Mouse (Mus musculus) kidney, adult 2 months (tissue): ENCODE measurements around the gene Clpb. TPM values are rescaled to one million over a fixed set of nuclear protein-coding genes. Genes with fewer than 3 reads are reported as not detected.

Source experiments
- DNase-seq: peaks from one replicate; pipeline ENCODE4 v3.0.0; 2021
- H3K27ac ChIP-seq: fragments of 200-500 bp; 2 replicates; pipeline ENCODE4 v1.5.1; 2012; ENCODE audit warnings: low read depth, low read length, control low read depth, inconsistent platforms; ENCODE audit not compliant: insufficient read depth
- H3K27me3 ChIP-seq: fragments of 200-500 bp; replicated peaks from 2 replicates; pipeline ENCODE4 v1.6.1; 2012; ENCODE audit warnings: mild to moderate bottlenecking, moderate library complexity, low read length, inconsistent platforms; ENCODE audit not compliant: control insufficient read depth, insufficient read depth
- H3K36me3 ChIP-seq: fragments of 200-500 bp; 2 replicates; pipeline ENCODE4 v1.6.1; 2012; ENCODE audit warnings: mild to moderate bottlenecking, moderate library complexity, low read length, inconsistent platforms; ENCODE audit not compliant: control insufficient read depth, insufficient read depth
- H3K4me1 ChIP-seq: fragments of 200-500 bp; 2 replicates; pipeline ENCODE4 v1.6.1; 2011; ENCODE audit warnings: low read length; ENCODE audit not compliant: control insufficient read depth, insufficient read depth
- H3K4me3 ChIP-seq: fragments of 200-500 bp; 2 replicates; pipeline ENCODE4 v1.5.1; 2011; ENCODE audit warnings: mild to moderate bottlenecking, low read depth, low read length, control low read depth; ENCODE audit not compliant: insufficient read depth
- CTCF ChIP-seq: fragments of 200-500 bp; conservative IDR thresholded peaks from 2 replicates; pipeline ENCODE4 v1.5.1; 2011; ENCODE audit warnings: low read depth, mild to moderate bottlenecking, control low read depth, low read length, moderate library complexity, mixed read lengths; ENCODE audit not compliant: insufficient read depth, insufficient read length
- POLR2A ChIP-seq: fragments of 200-500 bp; IDR thresholded peaks from one replicate; pipeline ENCODE4 v1.6.1; 2011; ENCODE audit warnings: low read depth, low read length, control low read depth
- WGBS: fragments of 180-500 bp; shearing (Covaris S2); methylation state at CpG from one replicate; pipeline ENCODE4 v1.1.7; 2018; 5-methylcytosine and 5-hydroxymethylcytosine counted together
- polyA plus RNA-seq: library from polyadenylated mRNA; depleted of rRNA; stranded (reverse); fragments of >200 nt; gene quantifications from 2 replicates; pipeline ENCODE4 v1.2.3, GENCODE M21; 2012

Gene Clpb
- polyA plus RNA-seq, 1 experiment = 84.9 TPM

DNA sequence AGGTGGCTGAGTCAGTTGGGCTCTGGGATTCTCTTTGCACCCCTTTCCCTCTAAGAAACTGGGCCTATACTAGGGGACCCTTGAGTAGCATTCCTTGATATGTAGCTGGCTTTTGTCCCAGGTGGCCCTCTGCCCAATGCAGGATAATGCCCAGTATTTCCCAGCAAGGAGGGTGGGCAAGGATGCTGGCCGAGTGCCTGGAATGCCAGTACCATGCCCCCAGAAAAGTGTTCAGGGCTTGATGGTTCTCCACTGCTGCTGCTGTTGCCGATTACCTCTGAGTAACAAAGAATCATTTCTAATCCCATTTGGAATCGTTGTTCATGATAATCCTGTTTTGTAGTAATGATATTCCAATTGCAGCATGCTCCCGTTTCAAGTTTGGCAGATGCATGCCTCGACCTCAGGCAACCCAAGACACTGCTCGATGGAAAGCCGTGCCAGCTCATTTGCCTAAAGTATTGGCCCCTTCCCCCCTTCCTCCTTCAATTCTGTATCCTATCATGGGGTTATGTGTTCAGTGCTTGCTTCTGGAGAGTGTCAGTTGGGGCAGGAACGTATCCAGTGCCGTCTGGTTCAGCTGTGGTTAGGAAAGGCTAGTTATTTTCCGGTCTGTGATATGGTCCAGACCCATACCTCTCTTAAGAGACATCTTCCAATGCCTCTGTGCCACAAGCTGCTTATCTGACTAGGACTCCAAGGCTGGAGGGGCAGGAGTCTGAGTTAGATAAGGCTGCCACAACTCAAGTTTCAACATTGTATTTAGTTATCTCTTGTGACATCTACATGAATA, 33.7 kb downstream of the Clpb start:
- no peak for DNase-seq
- H3K36me3 ChIP-seq = no peaks in the 10 kb centered on the region
- no peak overlapping the region for H3K4me3 ChIP-seq
- TF ChIP-seq POLR2A (no peak), CTCF (no peak)
- no peaks in the 10 kb centered on the region for H3K4me1 ChIP-seq
- WGBS = 70% methylated on average over 10 of the region's 10 CpGs
- H3K27me3 ChIP-seq = no peaks in the 10 kb centered on the region
- H3K27ac ChIP-seq = no peak overlapping the region

DNA sequence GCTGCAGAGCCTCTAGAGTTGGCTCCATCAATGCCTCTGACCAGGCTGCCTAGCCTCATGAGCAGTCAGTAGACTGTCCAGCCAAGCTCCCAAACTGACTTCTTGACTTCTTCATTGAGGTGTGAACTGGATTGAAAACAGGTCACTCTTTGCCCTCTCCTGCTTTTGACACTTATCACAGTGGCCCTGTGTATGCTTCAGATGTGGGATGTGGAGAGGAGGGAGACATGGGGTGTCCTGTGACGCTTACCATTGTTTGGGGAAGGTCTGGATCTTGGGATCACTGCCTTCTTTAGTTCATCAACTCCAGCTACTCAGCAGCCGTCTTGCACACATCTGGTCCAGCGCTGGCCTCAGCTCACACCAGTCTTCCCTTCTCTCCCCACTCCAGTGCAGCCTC, 36.9 kb downstream of the Clpb start:
- Histone ChIP-seq H3K36me3 (no peaks in the 10 kb centered on the region), H3K4me1 (no peaks in the 10 kb centered on the region), H3K27ac (no peak overlapping the region), H3K4me3 (no peak overlapping the region), H3K27me3 (no peaks in the 10 kb centered on the region)
- 58% methylated on average over 3 of the region's 3 CpGs for WGBS
- no peak for DNase-seq
- no peak for TF ChIP-seq POLR2A
- TF ChIP-seq CTCF = no peak

DNA sequence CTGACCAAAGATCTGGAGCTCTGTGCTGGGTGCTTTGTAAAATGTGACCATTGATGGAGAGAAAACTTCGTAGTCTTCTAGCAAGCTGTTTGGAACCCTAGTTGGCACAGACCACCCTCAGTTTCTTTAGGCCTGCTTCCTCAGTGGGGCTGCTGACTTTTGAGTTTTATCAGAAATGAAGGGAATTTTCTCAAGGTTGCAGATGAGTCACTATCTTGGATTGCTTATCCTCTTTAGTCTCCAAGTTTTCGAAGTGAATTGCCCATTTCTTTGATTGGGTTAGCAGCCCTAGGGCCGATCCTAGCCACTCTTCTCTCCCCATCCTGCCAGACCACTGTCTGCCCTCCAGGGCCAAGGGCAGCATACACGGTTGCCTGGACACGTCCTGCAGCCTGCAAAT, 39.3 kb downstream of the Clpb start:
- H3K36me3 ChIP-seq = no peaks in the 10 kb centered on the region
- TF ChIP-seq CTCF = no peak
- TF ChIP-seq POLR2A = no peak

DNA sequence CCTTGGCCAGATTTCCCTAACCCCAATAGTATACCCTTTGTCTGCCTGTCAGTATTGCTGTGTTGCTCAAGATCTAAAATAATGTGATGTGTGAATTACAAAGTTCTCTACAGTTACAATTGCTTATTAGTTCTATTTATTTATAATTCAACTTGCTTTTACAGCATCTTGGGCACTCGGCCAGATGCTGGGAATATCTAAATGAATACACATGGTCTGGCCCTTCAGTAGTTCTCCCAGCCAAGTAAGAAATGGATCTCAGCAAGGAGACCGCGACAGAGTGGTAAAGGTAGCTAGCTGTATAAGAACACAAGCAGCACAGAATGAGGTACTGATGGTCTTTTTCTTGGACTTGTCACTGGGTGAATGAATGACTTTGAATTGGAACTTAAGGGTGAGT, 46.2 kb downstream of the Clpb start:
- no peaks in the 10 kb centered on the region for H3K27me3 ChIP-seq
- no peak overlapping the region for H3K27ac ChIP-seq
- no peak overlapping the region for H3K4me3 ChIP-seq
- 81% methylated on average over 3 of the region's 3 CpGs for WGBS
- H3K36me3 ChIP-seq = no peaks in the 10 kb centered on the region
- no peak for TF ChIP-seq CTCF
- TF ChIP-seq POLR2A = no peak
- no peak for DNase-seq
- 0 out of 2 replicates have a peak, but pooled peaks cover 3% of the 10 kb centered on the region for H3K4me1 ChIP-seq

More for the DNA sequence above, 39.3 kb downstream of the Clpb start:
- Histone ChIP-seq H3K4me1 (no peaks in the 10 kb centered on the region), H3K27ac (no peak overlapping the region), H3K27me3 (no peaks in the 10 kb centered on the region), H3K4me3 (no peak overlapping the region)
- no peak for DNase-seq
- WGBS = 85% methylated on average over 5 of the region's 5 CpGs

DNA sequence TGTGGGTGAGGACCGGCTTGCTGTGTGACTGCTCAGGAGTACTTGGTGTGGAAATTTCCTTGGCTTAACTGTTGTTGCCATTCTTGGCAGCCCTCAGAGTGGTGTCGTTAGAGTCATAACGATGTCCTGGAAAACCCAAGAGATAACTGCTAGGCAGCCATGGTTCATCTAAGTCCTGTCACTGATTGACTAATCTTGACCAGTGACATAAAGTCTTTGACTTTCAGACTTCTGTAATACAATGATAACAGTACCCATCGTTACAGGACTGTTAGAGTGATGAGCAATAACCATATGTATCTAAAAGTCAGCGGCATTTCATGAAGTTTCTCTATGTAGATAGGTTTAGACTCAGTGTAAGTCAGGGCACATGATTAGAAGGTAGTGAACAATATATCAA, 46.8 kb downstream of the Clpb start:
- Histone ChIP-seq H3K27ac (no peak overlapping the region), H3K4me3 (no peak overlapping the region), H3K27me3 (no peaks in the 10 kb centered on the region), H3K36me3 (no peaks in the 10 kb centered on the region), H3K4me1 (0 out of 2 replicates have a peak, but pooled peaks cover 3% of the 10 kb centered on the region)
- no peak for DNase-seq
- 79% methylated on average over 5 of the region's 5 CpGs for WGBS
- TF ChIP-seq CTCF = no peak
- no peak for TF ChIP-seq POLR2A

DNA sequence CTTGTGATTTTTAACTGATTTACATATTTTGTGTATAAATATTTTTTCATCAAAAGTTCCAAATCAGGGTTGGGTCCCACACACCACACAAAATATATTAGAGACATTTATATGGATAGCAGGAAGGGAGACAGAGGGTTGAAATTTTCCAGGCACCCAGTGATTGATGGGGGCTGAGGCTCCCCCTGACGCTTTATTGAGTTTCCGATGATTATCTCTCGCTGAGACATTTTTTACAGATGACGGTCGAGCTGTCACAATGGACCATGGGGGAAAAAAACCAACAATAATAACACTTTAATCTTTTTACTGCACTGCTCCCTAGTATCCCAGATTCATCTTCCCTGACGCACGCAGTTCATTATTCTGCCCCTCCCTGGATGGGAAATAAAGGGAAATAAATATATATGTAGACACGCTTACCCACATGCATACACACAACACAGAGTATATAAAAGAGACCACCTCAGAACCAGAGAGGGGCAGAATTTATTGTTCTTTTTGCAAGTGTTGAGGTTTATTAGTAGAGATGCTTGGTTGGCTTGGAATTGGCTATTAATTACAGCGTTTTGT, 50.5 kb downstream of the Clpb start:
- Histone ChIP-seq H3K27ac (no peak overlapping the region), H3K36me3 (no peaks in the 10 kb centered on the region), H3K4me3 (no peak overlapping the region), H3K27me3 (no peaks in the 10 kb centered on the region), H3K4me1 (0 out of 2 replicates have a peak, but pooled peaks cover 3% of the 10 kb centered on the region)
- DNase-seq = no peak
- WGBS = 87% methylated on average over 9 of the region's 9 CpGs
- TF ChIP-seq POLR2A (no peak), CTCF (no peak)

DNA sequence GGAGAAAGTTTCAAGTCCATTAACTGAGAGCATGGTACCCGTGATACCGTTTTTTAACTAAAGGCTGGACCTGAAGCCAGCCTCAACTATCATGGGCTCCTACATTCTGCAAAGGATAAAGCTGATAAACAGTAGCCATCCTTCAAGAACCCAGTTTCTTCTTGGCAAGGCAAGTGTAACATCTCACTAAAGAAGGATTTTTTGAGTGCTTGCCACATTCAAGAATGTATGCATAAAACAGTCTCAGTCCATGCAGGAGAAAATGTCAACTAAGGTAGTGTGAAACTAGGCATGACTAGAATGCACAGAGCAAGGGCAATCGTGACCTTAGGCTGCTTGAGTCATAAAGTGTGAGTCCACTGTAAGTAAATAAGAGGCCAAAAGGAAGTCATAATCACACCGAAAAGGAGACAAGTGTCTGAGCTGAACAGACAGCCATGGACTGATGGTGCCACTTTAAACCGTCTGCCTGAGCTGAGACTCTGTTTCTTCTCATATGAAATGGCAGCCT, 51.7 kb downstream of the Clpb start:
- Histone ChIP-seq H3K4me1 (0 out of 2 replicates have a peak, but pooled peaks cover under 1% of the 10 kb centered on the region), H3K27me3 (no peaks in the 10 kb centered on the region), H3K27ac (peak overlapping the region; percentile 8; the same call in 1 of the 2 replicates), H3K36me3 (no peaks in the 10 kb centered on the region), H3K4me3 (no peak overlapping the region)
- WGBS = 53% methylated on average over 5 of the region's 5 CpGs
- peak; percentile 38 for DNase-seq
- TF ChIP-seq POLR2A = no peak
- no peak for TF ChIP-seq CTCF
